Mouse (Mus musculus) hindbrain, embryonic 11.5 days (tissue): ENCODE results near the gene Ralb. TPM values are rescaled to one million over a fixed set of nuclear protein-coding genes. Genes with fewer than 3 reads are reported as not detected.

ENCODE experiments used
- ATAC-seq: fragments of 200-750 bp; cut with Nextera tagmentation; 2 replicates; pipeline ENCODE4 v1.8.0; 2017; ENCODE audit warnings: mild to moderate bottlenecking, moderate TSS enrichment, moderate library complexity; ENCODE audit not compliant: low FRiP score
- DNase-seq: peaks from one replicate; pipeline ENCODE4 v3.0.0-alpha.2; 2015; ENCODE audit warnings: low spot score
- H3K27ac ChIP-seq: fragments of 300-500 bp; sonication (generic); 2 replicates; pipeline ENCODE4 v1.5.1; 2014; ENCODE audit warnings: mild to moderate bottlenecking, low read depth, low read length
- H3K27me3 ChIP-seq: fragments of 300-500 bp; sonication (generic); 2 replicates; pipeline ENCODE4 v1.6.1; 2014; ENCODE audit warnings: mild to moderate bottlenecking, low read length, moderate library complexity, mixed read lengths; ENCODE audit not compliant: control insufficient read depth, insufficient read depth
- H3K36me3 ChIP-seq: fragments of 300-500 bp; sonication (generic); 2 replicates; pipeline ENCODE4 v1.6.1; 2014; ENCODE audit warnings: mild to moderate bottlenecking, low read length, moderate library complexity, mixed read lengths; ENCODE audit not compliant: control insufficient read depth, insufficient read depth
- H3K4me1 ChIP-seq: fragments of 300-500 bp; sonication (generic); replicated peaks from 2 replicates; pipeline ENCODE4 v1.6.1; 2014; ENCODE audit warnings: low read length, mixed read lengths; ENCODE audit not compliant: control insufficient read depth, insufficient read depth
- H3K4me2 ChIP-seq: fragments of 300-500 bp; sonication (generic); replicated peaks from 2 replicates; pipeline ENCODE4 v1.6.1; 2014; ENCODE audit warnings: mild to moderate bottlenecking, low read depth, low read length
- H3K4me3 ChIP-seq: fragments of 300-500 bp; sonication (generic); 2 replicates; pipeline ENCODE4 v1.5.1; 2014; ENCODE audit warnings: low read depth, low read length
- H3K9ac ChIP-seq: fragments of 300-500 bp; sonication (generic); 2 replicates; pipeline ENCODE4 v1.6.1; 2014; ENCODE audit warnings: low read depth, low read length
- H3K9me3 ChIP-seq: fragments of 300-500 bp; sonication (generic); 2 replicates; pipeline ENCODE4 v1.6.1; 2016; ENCODE audit warnings: low read length; ENCODE audit not compliant: control insufficient read depth
- WGBS: fragments of 180-500 bp; shearing (Covaris S2); extraction: QIAGEN DNeasy Blood & Tissue Kit; methylation state at CpG from one replicate; pipeline ENCODE4 v1.1.7; 2014; 5-methylcytosine and 5-hydroxymethylcytosine counted together
- polyA plus RNA-seq: library from polyadenylated mRNA; unstranded; fragments of >200 nt; fragmentation: Nextera tagmentation; extraction: Ambion mirVana; gene quantifications from 2 replicates; pipeline ENCODE4 v1.2.1, GENCODE M21; 2014

The Ralb gene
- polyA plus RNA-seq, 1 experiment from 2014 or later, result 70.5 TPM

- no peak for DNase-seq
- Histone ChIP-seq H3K4me3 (no peak overlapping the region), H3K9me3 (no peaks in the 10 kb centered on the region), H3K27ac (no peak overlapping the region), H3K4me2 (no peak overlapping the region), H3K27me3 (no peaks in the 10 kb centered on the region), H3K9ac (no peak overlapping the region), H3K36me3 (0 out of 2 replicates have a peak, but pooled peaks cover 3% of the 10 kb centered on the region), H3K4me1 (no peaks in the 10 kb centered on the region)
- no peak for ATAC-seq
- 94% methylated on average over 18 of the region's 18 CpGs for WGBS
These were observed 28.7 kb upstream of the Ralb start for GRCm38 (mm10) chr1:119533093-119533805.

- no peak for DNase-seq
- no peaks in the 10 kb centered on the region for H3K4me1 ChIP-seq
- no peak overlapping the region for H3K4me3 ChIP-seq
- H3K9ac ChIP-seq, result no peak overlapping the region
- H3K27me3 ChIP-seq, result no peaks in the 10 kb centered on the region
- peaks cover 9% of the 10 kb centered on the region; the same call in 1 of the 2 replicates for H3K36me3 ChIP-seq
- no peak overlapping the region for H3K4me2 ChIP-seq
- no peak overlapping the region for H3K27ac ChIP-seq
- no peaks in the 10 kb centered on the region for H3K9me3 ChIP-seq
- 94% methylated on average over 6 of the region's 6 CpGs for WGBS
- ATAC-seq, result no peak
These were observed 27.6 kb upstream of the Ralb start for GRCm38 (mm10) chr1:119532165-119532564.

- ATAC-seq (no peak), DNase-seq (no peak)
- Histone ChIP-seq H3K4me3 (no peak overlapping the region), H3K9ac (no peak overlapping the region), H3K9me3 (no peaks in the 10 kb centered on the region), H3K36me3 (peaks cover 9% of the 10 kb centered on the region; the same call in 1 of the 2 replicates), H3K27ac (no peak overlapping the region), H3K4me1 (0 out of 2 replicates have a peak, but pooled peaks cover 4% of the 10 kb centered on the region), H3K27me3 (no peaks in the 10 kb centered on the region), H3K4me2 (no peak overlapping the region)
- 94% methylated on average over 13 of the region's 13 CpGs for WGBS
These were observed 26.3 kb upstream of the Ralb start for GRCm38 (mm10) chr1:119530941-119531340.

- peak within 1 kb of the TSS; percentile 77 for H3K9ac ChIP-seq
- 2% methylated on average over 76 of the region's 82 CpGs for WGBS
- ATAC-seq (peak; percentile 99), DNase-seq (peak; percentile 92)
- peak within 1 kb of the TSS; percentile 60 for H3K4me3 ChIP-seq
- H3K36me3 ChIP-seq, result peaks cover 9% of the 10 kb centered on the region; the same call in 1 of the 2 replicates
- peak within 1 kb of the TSS; percentile 85 for H3K4me2 ChIP-seq
- peak within 1 kb of the TSS; percentile 68 for H3K27ac ChIP-seq
- H3K4me1 ChIP-seq, result peaks cover 4% of the 10 kb centered on the region; the same call in 1 of the 2 replicates
- no peaks in the 10 kb centered on the region for H3K27me3 ChIP-seq
- H3K9me3 ChIP-seq, result no peaks in the 10 kb centered on the region
These were observed 21.3 kb upstream of the Ralb start, which contains the start of gene Tmem185b for GRCm38 (mm10) chr1:119525689-119526591. Tmem185b (plus strand) TSS chr1:119526160.

GRCm38 (mm10) chr1:119525004-119525444 lies 20.4 kb upstream of the Ralb start:
- no peaks in the 10 kb centered on the region for H3K9me3 ChIP-seq
- H3K4me2 ChIP-seq, result peak overlapping the region; percentile 85
- no peak overlapping the region for H3K27ac ChIP-seq
- ATAC-seq (no peak), DNase-seq (no peak)
- no peaks in the 10 kb centered on the region for H3K27me3 ChIP-seq
- WGBS, result 17% methylated on average over 5 of the region's 5 CpGs
- H3K9ac ChIP-seq, result peak overlapping the region; percentile 77; the same call in 1 of the 2 replicates
- H3K4me3 ChIP-seq, result peak overlapping the region; percentile 60
- H3K4me1 ChIP-seq, result peaks cover 4% of the 10 kb centered on the region; the same call in 1 of the 2 replicates
- H3K36me3 ChIP-seq, result peaks cover 9% of the 10 kb centered on the region; the same call in 1 of the 2 replicates

- Histone ChIP-seq H3K4me1 (peaks cover 4% of the 10 kb centered on the region; the same call in 1 of the 2 replicates), H3K9ac (no peak overlapping the region), H3K36me3 (peaks cover 9% of the 10 kb centered on the region; the same call in 1 of the 2 replicates), H3K4me2 (no peak overlapping the region), H3K9me3 (no peaks in the 10 kb centered on the region), H3K4me3 (no peak overlapping the region), H3K27ac (no peak overlapping the region), H3K27me3 (no peaks in the 10 kb centered on the region)
- WGBS, result 90% methylated on average over 7 of the region's 7 CpGs
- DNase-seq (no peak), ATAC-seq (no peak)
These were observed 19.2 kb upstream of the Ralb start for GRCm38 (mm10) chr1:119523826-119524225.

GRCm38 (mm10) chr1:119523369-119523768 lies 18.8 kb upstream of the Ralb start:
- H3K9ac ChIP-seq, result no peak overlapping the region
- no peaks in the 10 kb centered on the region for H3K9me3 ChIP-seq
- H3K27ac ChIP-seq, result no peak overlapping the region
- H3K36me3 ChIP-seq, result peaks cover 7% of the 10 kb centered on the region; the same call in 1 of the 2 replicates
- 79% methylated on average over 7 of the region's 7 CpGs for WGBS
- no peak overlapping the region for H3K4me2 ChIP-seq
- H3K4me1 ChIP-seq, result peaks cover 4% of the 10 kb centered on the region; the same call in 1 of the 2 replicates
- ATAC-seq (no peak), DNase-seq (no peak)
- H3K27me3 ChIP-seq, result no peaks in the 10 kb centered on the region
- no peak overlapping the region for H3K4me3 ChIP-seq

GRCm38 (mm10) chr1:119522726-119523125 lies 18.1 kb upstream of the Ralb start:
- H3K4me2 ChIP-seq, result no peak overlapping the region
- peaks cover 3% of the 10 kb centered on the region; the same call in 1 of the 2 replicates for H3K36me3 ChIP-seq
- H3K4me1 ChIP-seq, result peaks cover 4% of the 10 kb centered on the region; the same call in 1 of the 2 replicates
- no peaks in the 10 kb centered on the region for H3K9me3 ChIP-seq
- no peak for ATAC-seq
- no peak overlapping the region for H3K27ac ChIP-seq
- no peaks in the 10 kb centered on the region for H3K27me3 ChIP-seq
- DNase-seq, result no peak
- WGBS, result 84% methylated on average over 4 of the region's 4 CpGs
- no peak overlapping the region for H3K4me3 ChIP-seq
- no peak overlapping the region for H3K9ac ChIP-seq
